Mouse (Mus musculus) adrenal gland, postnatal 0 days (tissue): ENCODE measurements around the gene Cideb. TPM values are rescaled to one million over a fixed set of nuclear protein-coding genes. Genes with fewer than 3 reads are reported as not detected.

ENCODE experiments used
- polyA plus RNA-seq: library from polyadenylated mRNA; unstranded; fragments of >200 nt; fragmentation: Nextera tagmentation; extraction: Ambion mirVana; gene quantifications from 2 replicates; pipeline ENCODE4 v1.2.1, GENCODE M21; 2015

Cideb gene
- 2.3 and 3.7 TPM in 2 replicates for polyA plus RNA-seq

GRCm38 (mm10) chr14:55758363-55758784, at the start of gene Cideb:
Gene Cideb, minus strand, starts transcription at chr14:55758458.

GRCm38 (mm10) chr14:55788256-55789050, 30.2 kb upstream of the Cideb start, which contains the start of gene Ripk3:
Gene Ripk3, minus strand, starts transcription at chr14:55788865.

GRCm38 (mm10) chr14:55783958-55784235, 25.6 kb upstream of the Cideb start, which contains the start of gene Adcy4:
Gene Adcy4, minus strand, starts transcription at chr14:55784095.

GRCm38 (mm10) chr14:55765696-55766095, 7.4 kb upstream of the Cideb start, which contains the start of gene Ltb4r1:
Gene Ltb4r1, plus strand, starts transcription at chr14:55765962.

GRCm38 (mm10) chr14:55761163-55761562, 2.9 kb upstream of the Cideb start, which contains the start of gene Ltb4r2:
Gene Ltb4r2, plus strand, starts transcription at chr14:55761428.

GRCm38 (mm10) chr14:55745180-55745860, 12.9 kb downstream of the Cideb start, which contains the start of the genes Dhrs1 and Nop9:
Gene Dhrs1, minus strand, starts transcription at chr14:55745690.
Gene Nop9, plus strand, starts transcription at chr14:55745693.

GRCm38 (mm10) chr14:55721700-55722437, 36.4 kb downstream of the Cideb start, which contains the start of gene Rabggta:
Gene Rabggta, minus strand, starts transcription at chr14:55722263.

GRCm38 (mm10) chr14:55713729-55714122, 44.5 kb downstream of the Cideb start, which contains the start of gene Tgm1:
Gene Tgm1, minus strand, starts transcription at chr14:55713926.

Other genes starting within 250 kb of the Cideb start
- 0.16 and 0.63 TPM in 2 replicates for gene Cpne6, start 248.0 kb downstream of the Cideb start, polyA plus RNA-seq
- gene Nrl, start 233.5 kb downstream of the Cideb start, polyA plus RNA-seq, result 0.06 TPM in 1 of 2 replicates, not detected in the other
- 35.7 and 43.6 TPM in 2 replicates for gene Pck2, start 218.2 kb downstream of the Cideb start, polyA plus RNA-seq
- 50.2 and 81.0 TPM in 2 replicates for gene Dcaf11, start 198.5 kb downstream of the Cideb start, polyA plus RNA-seq
- gene A730061H03Rik, start 198.1 kb downstream of the Cideb start, polyA plus RNA-seq, result 1.6 and 4.3 TPM in 2 replicates
- gene Fitm1, start 182.8 kb downstream of the Cideb start, polyA plus RNA-seq, result 1.1 and 1.3 TPM in 2 replicates
- 226 and 323 TPM in 2 replicates for gene Psme1, start 180.3 kb downstream of the Cideb start, polyA plus RNA-seq
- gene Emc9, start 173.2 kb downstream of the Cideb start, polyA plus RNA-seq, result 55.0 and 57.8 TPM in 2 replicates
- 549 and 603 TPM in 2 replicates for gene Psme2, start 167.3 kb downstream of the Cideb start, polyA plus RNA-seq
- 9.6 and 12.4 TPM in 2 replicates for gene Rnf31, start 166.8 kb downstream of the Cideb start, polyA plus RNA-seq
- gene Irf9, start 154.9 kb downstream of the Cideb start, polyA plus RNA-seq, result 20.9 and 26.1 TPM in 2 replicates
- 6.8 and 9.0 TPM in 2 replicates for gene Rec8, start 140.4 kb downstream of the Cideb start, polyA plus RNA-seq
- 41.9 and 52.7 TPM in 2 replicates for gene Ipo4, start 122.5 kb downstream of the Cideb start, polyA plus RNA-seq
- gene Gm49378, start 120.6 kb downstream of the Cideb start, polyA plus RNA-seq, result 1.0 and 3.3 TPM in 2 replicates
- gene Tm9sf1, start 114.7 kb downstream of the Cideb start, polyA plus RNA-seq, result 65.2 and 103 TPM in 2 replicates
- gene Tssk4, start 108.3 kb downstream of the Cideb start, polyA plus RNA-seq, result 0.77 and 0.95 TPM in 2 replicates
- 63.2 and 95.3 TPM in 2 replicates for gene Mdp1, start 98.0 kb downstream of the Cideb start, polyA plus RNA-seq
- gene Gmpr2, start 86.5 kb downstream of the Cideb start, polyA plus RNA-seq, result 30.6 and 43.5 TPM in 2 replicates
- gene Nedd8, start 86.3 kb downstream of the Cideb start, polyA plus RNA-seq, result 635 and 779 TPM in 2 replicates
- gene Tinf2, start 76.6 kb downstream of the Cideb start, polyA plus RNA-seq, result 16.5 and 25.7 TPM in 2 replicates
- gene Tgm1, start 44.5 kb downstream of the Cideb start, polyA plus RNA-seq, result 0.47 and 1.2 TPM in 2 replicates
- gene Rabggta, start 36.2 kb downstream of the Cideb start, polyA plus RNA-seq, result 15.1 and 23.2 TPM in 2 replicates
- gene Dhrs1, start 12.8 kb downstream of the Cideb start, polyA plus RNA-seq, result 69.6 and 82.1 TPM in 2 replicates
- gene Nop9, start 12.8 kb downstream of the Cideb start, polyA plus RNA-seq, result 14.2 and 22.9 TPM in 2 replicates
- 0.11 and 0.75 TPM in 2 replicates for gene Ltb4r2, start 3.0 kb upstream of the Cideb start, polyA plus RNA-seq
- 1.4 and 1.9 TPM in 2 replicates for gene Ltb4r1, start 7.5 kb upstream of the Cideb start, polyA plus RNA-seq
- gene Adcy4, start 25.6 kb upstream of the Cideb start, polyA plus RNA-seq, result 3.7 and 4.4 TPM in 2 replicates
- gene Ripk3, start 30.4 kb upstream of the Cideb start, polyA plus RNA-seq, result 9.4 and 11.5 TPM in 2 replicates
- 12.6 and 13.1 TPM in 2 replicates for gene Nfatc4, start 64.7 kb upstream of the Cideb start, polyA plus RNA-seq
- 5.9 and 6.6 TPM in 2 replicates for gene Nynrin, start 95.6 kb upstream of the Cideb start, polyA plus RNA-seq
- gene Cbln3, start 125.9 kb upstream of the Cideb start, polyA plus RNA-seq, result 0.28 and 0.29 TPM in 2 replicates
- gene Khnyn, start 126.5 kb upstream of the Cideb start, polyA plus RNA-seq, result 7.3 and 9.3 TPM in 2 replicates
- gene Sdr39u1, start 141.8 kb upstream of the Cideb start, polyA plus RNA-seq, result 55.6 and 63.8 TPM in 2 replicates
- gene Cma1, start 186.2 kb upstream of the Cideb start, polyA plus RNA-seq, result 45.9 and 61.2 TPM in 2 replicates
- gene Cma2, start 192.5 kb upstream of the Cideb start, polyA plus RNA-seq, result not detected in 2 replicates